Mouse (Mus musculus) hindbrain, embryonic 15.5 days (tissue): ENCODE results near the gene Gm26920. TPM values are rescaled to one million over a fixed set of nuclear protein-coding genes. Genes with fewer than 3 reads are reported as not detected.

Experiments used
- ATAC-seq: fragments of 200-750 bp; cut with Nextera tagmentation; 2 replicates; pipeline ENCODE4 v1.8.0; 2017; ENCODE audit warnings: low read depth, moderate number of reproducible peaks, moderate TSS enrichment; ENCODE audit not compliant: low FRiP score
- H3K27ac ChIP-seq: fragments of 300-500 bp; sonication (generic); replicated peaks from 2 replicates; pipeline ENCODE4 v1.5.1; 2015; ENCODE audit warnings: mild to moderate bottlenecking, inconsistent platforms
- H3K27me3 ChIP-seq: fragments of 300-500 bp; sonication (generic); 2 replicates; pipeline ENCODE4 v1.6.1; 2015; ENCODE audit warnings: control low read depth, inconsistent platforms
- H3K36me3 ChIP-seq: fragments of 300-500 bp; sonication (generic); 2 replicates; pipeline ENCODE4 v1.6.1; 2015; ENCODE audit warnings: control low read depth, inconsistent platforms
- H3K4me1 ChIP-seq: fragments of 300-500 bp; sonication (generic); replicated peaks from 2 replicates; pipeline ENCODE4 v1.6.1; 2015; ENCODE audit warnings: control low read depth, inconsistent platforms
- H3K4me2 ChIP-seq: fragments of 300-500 bp; sonication (generic); 2 replicates; pipeline ENCODE4 v1.6.1; 2015; ENCODE audit warnings: moderate library complexity, mild to moderate bottlenecking, inconsistent platforms
- H3K4me3 ChIP-seq: fragments of 300-500 bp; sonication (generic); 2 replicates; pipeline ENCODE4 v1.5.1; 2015; ENCODE audit warnings: mild to moderate bottlenecking, inconsistent platforms
- H3K9ac ChIP-seq: fragments of 300-500 bp; sonication (generic); 2 replicates; pipeline ENCODE4 v1.6.1; 2015; ENCODE audit warnings: inconsistent platforms
- H3K9me3 ChIP-seq: fragments of 300-500 bp; sonication (generic); 2 replicates; pipeline ENCODE4 v1.6.1; 2016; ENCODE audit warnings: control low read depth, inconsistent platforms
- WGBS: fragments of 180-500 bp; shearing (Covaris S2); methylation state at CpG from one replicate; pipeline ENCODE4 v1.1.7; 2015; 5-methylcytosine and 5-hydroxymethylcytosine counted together
- polyA plus RNA-seq: library from polyadenylated mRNA; unstranded; fragments of >200 nt; fragmentation: Nextera tagmentation; extraction: Ambion mirVana; gene quantifications from 2 replicates; pipeline ENCODE4 v1.2.1, GENCODE M21; 2015

Gene Gm26920
- polyA plus RNA-seq, 1 experiment from 2014 or later: 4.0 TPM

DNA sequence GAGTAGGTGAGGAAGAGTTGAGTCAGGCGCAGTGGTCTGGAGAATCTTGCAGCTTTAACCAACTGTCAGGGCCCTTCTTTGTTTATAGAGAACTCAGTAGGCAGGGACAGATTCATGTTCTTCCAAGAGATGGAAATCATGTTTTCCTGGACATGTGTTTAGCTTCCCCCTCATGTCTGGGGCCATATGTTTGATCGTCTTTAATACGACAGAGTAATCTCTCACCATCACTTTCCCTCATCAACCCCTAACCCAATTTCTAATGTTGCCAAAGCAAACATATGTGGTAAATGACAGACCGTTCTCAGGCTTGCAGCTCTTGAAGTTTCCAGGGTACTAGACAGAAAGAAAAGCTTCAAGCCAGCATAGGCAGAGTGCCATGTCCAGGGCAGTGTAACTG, 42.1 kb downstream of the Gm26920 start:
- no peak overlapping the region for H3K27ac ChIP-seq
- H3K4me3 ChIP-seq: no peak overlapping the region
- H3K27me3 ChIP-seq: no peaks in the 10 kb centered on the region
- no peaks in the 10 kb centered on the region for H3K9me3 ChIP-seq
- H3K4me1 ChIP-seq: peaks cover 16% of the 10 kb centered on the region
- ATAC-seq: no peak
- no peak overlapping the region for H3K9ac ChIP-seq
- WGBS: 89% methylated on average over 4 of the region's 4 CpGs
- 0 out of 2 replicates have a peak, but pooled peaks cover 6% of the 10 kb centered on the region for H3K36me3 ChIP-seq
- no peak overlapping the region for H3K4me2 ChIP-seq

DNA sequence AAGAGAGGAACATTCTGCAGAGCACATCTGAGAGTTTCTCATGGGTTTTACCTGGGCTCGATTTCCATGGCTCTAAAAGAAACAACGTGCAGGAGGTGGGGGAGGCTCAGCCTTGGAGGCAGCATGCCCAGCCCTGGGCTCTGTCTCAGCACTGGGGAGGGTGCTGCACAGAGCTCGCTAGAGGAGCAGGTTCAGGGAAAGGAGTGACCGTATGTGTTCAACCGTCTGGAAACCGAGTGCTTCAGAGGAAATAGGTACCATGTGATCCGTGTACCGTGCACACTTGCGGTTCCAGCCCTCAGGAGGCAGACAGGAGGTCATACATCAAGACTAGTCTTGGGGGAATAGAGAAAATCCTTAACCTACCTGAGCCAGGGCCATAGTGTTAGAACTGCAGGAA, 45.9 kb downstream of the Gm26920 start:
- Histone ChIP-seq H3K4me3 (no peak overlapping the region), H3K4me2 (no peak overlapping the region), H3K27ac (no peak overlapping the region), H3K36me3 (peaks cover 28% of the 10 kb centered on the region), H3K9me3 (no peaks in the 10 kb centered on the region), H3K27me3 (no peaks in the 10 kb centered on the region), H3K9ac (no peak overlapping the region), H3K4me1 (no peaks in the 10 kb centered on the region)
- ATAC-seq: no peak
- WGBS: 73% methylated on average over 9 of the region's 9 CpGs

DNA sequence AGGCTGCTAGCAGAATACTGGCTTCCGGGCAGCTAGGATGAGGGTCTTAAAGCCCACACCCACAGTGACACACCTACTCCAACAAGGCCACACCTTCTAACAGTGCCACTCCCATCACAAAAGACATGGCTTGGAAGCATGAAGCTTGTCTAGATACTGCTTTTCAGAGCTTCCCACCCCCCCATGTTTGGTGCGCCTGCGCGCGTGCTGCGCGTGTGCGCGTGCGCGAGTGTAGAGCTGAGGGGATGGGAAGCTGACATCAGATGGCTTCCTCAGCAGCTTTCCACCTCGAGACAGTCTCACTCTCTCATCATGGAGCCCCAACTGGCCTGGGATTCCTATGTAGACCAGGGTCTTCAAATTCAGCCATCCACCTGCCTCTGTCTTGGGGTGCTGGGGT, 55.9 kb downstream of the Gm26920 start:
- no peak overlapping the region for H3K4me2 ChIP-seq
- no peak for ATAC-seq
- no peaks in the 10 kb centered on the region for H3K4me1 ChIP-seq

DNA sequence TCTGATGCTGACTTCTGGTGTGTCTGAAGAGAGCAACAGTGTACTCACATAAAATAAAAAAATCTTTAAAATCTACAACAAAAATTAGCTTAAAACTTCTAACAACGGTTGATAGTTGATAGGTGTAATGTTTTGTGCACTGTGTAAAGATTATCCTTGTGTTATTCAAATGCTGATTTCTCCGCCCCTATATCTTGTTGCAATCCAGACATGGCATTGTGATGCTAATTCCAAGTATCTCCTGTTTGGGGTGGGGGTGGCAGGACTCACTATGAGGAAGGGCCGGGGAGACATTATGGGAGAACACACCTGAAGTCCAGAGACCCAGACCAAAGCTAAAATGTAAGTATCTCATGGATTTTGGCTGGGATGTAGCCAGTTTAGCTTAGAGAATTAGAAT, 58.8 kb downstream of the Gm26920 start:
- WGBS: 72% methylated on average over 3 of the region's 3 CpGs
- Histone ChIP-seq H3K9ac (no peak overlapping the region), H3K27me3 (no peaks in the 10 kb centered on the region), H3K4me1 (no peaks in the 10 kb centered on the region), H3K27ac (no peak overlapping the region), H3K9me3 (no peaks in the 10 kb centered on the region), H3K4me2 (no peak overlapping the region), H3K4me3 (no peak overlapping the region), H3K36me3 (peaks cover 7% of the 10 kb centered on the region)
- ATAC-seq: no peak

More for the DNA sequence above, 55.9 kb downstream of the Gm26920 start:
- Histone ChIP-seq H3K27ac (no peak overlapping the region), H3K36me3 (peaks cover 33% of the 10 kb centered on the region), H3K27me3 (no peaks in the 10 kb centered on the region), H3K9me3 (no peaks in the 10 kb centered on the region), H3K4me3 (no peak overlapping the region), H3K9ac (no peak overlapping the region)
- 96% methylated on average over 12 of the region's 12 CpGs for WGBS

DNA sequence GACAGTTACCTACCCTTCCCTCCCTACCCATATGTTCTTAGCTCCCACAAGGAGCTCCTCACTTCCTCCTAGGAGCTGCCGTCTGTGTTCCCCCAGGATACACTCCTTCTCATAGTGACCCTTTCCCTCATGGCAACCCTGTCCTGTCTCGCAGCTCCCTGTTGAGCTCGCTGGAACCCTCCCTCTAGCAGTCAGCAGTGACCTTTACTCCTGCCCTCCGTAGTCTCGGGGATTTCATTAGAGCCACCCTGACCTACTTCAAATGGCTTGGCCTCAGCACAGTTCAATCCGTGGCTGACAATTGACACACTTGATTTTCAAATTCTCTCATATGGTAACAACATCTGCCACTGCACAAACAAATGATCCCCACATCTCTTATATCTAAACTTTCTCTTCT, 59.5 kb downstream of the Gm26920 start:
- no peak for ATAC-seq
- H3K36me3 ChIP-seq: peaks cover 11% of the 10 kb centered on the region; the same call in 1 of the 2 replicates
- H3K27ac ChIP-seq: no peak overlapping the region
- no peaks in the 10 kb centered on the region for H3K9me3 ChIP-seq
- no peak overlapping the region for H3K4me3 ChIP-seq
- 38% methylated on average over 6 of the region's 6 CpGs for WGBS
- H3K4me1 ChIP-seq: no peaks in the 10 kb centered on the region
- no peak overlapping the region for H3K4me2 ChIP-seq
- H3K27me3 ChIP-seq: no peaks in the 10 kb centered on the region
- H3K9ac ChIP-seq: no peak overlapping the region

DNA sequence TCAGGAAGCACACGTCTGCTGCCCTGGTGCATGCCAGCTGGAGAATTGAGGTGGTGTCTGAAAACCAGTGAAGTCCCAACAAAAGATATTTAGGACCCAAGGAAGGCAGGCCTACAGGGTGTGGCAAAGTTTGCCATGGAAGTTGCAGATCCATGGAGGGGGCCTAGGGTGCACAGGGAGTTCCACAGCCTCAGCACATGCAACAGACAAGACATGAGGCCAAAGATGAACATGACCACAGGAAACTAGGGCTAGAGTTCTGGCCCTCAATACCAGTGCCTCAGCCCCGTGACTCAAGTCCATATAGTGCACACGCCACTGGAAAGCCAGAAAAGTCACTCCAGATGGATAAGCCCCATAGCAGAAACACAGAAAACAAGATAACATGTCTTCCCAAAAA, 61.6 kb downstream of the Gm26920 start:
- no peak for ATAC-seq
- H3K36me3 ChIP-seq: peaks cover 10% of the 10 kb centered on the region
- 94% methylated on average over 3 of the region's 3 CpGs for WGBS
- H3K4me2 ChIP-seq: no peak overlapping the region
- no peaks in the 10 kb centered on the region for H3K9me3 ChIP-seq
- H3K9ac ChIP-seq: no peak overlapping the region
- H3K27me3 ChIP-seq: no peaks in the 10 kb centered on the region
- H3K4me1 ChIP-seq: no peaks in the 10 kb centered on the region
- H3K27ac ChIP-seq: no peak overlapping the region
- H3K4me3 ChIP-seq: no peak overlapping the region

DNA sequence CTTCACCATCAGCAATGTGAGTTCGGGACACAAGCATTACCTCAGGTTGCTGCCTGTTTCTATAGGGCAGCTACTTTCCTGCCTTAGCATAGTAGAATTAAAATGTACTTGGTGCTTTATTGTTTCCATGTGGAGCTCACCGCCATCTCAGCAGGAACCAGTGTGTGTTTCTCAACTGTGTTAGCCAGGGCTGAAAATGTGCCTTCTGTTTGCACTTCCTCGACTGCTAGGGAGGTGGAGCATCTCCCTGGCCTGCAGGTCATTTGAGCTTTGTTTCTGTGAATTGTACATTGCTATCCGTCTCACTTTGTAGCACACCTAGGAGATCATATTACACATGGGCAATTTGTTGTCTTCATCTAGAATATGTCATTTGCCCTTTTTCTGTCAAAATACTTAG, 62.9 kb downstream of the Gm26920 start:
- Histone ChIP-seq H3K27me3 (no peaks in the 10 kb centered on the region), H3K36me3 (peaks cover 22% of the 10 kb centered on the region), H3K9me3 (no peaks in the 10 kb centered on the region), H3K27ac (no peak overlapping the region), H3K4me3 (no peak overlapping the region), H3K4me2 (no peak overlapping the region), H3K9ac (no peak overlapping the region), H3K4me1 (no peaks in the 10 kb centered on the region)
- 69% methylated on average over 4 of the region's 4 CpGs for WGBS
- no peak for ATAC-seq

DNA sequence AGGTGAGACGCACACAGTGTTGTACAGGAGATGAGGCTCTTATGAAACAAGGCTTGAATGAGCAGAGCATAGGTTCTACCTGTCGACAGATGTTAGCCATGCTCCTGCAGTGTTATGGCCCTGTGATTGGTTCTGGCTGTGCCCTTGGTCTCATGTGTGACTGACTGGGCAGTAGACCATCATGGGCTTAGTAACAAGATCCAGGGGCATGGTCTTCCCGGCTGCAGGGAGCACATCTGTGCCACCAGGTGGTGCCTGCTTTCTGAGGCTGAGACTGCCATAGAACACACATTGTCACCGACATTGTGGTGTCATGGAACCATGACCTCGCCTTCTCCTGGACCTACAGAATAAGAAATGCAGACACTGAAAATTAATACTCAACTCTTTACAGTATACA, 64.9 kb downstream of the Gm26920 start:
- peaks cover 26% of the 10 kb centered on the region for H3K36me3 ChIP-seq
- no peaks in the 10 kb centered on the region for H3K27me3 ChIP-seq
- no peak for ATAC-seq
- H3K9me3 ChIP-seq: no peaks in the 10 kb centered on the region
- H3K4me1 ChIP-seq: no peaks in the 10 kb centered on the region
- no peak overlapping the region for H3K27ac ChIP-seq
- H3K4me3 ChIP-seq: no peak overlapping the region
- 80% methylated on average over 5 of the region's 5 CpGs for WGBS
- H3K9ac ChIP-seq: no peak overlapping the region
- H3K4me2 ChIP-seq: no peak overlapping the region

DNA sequence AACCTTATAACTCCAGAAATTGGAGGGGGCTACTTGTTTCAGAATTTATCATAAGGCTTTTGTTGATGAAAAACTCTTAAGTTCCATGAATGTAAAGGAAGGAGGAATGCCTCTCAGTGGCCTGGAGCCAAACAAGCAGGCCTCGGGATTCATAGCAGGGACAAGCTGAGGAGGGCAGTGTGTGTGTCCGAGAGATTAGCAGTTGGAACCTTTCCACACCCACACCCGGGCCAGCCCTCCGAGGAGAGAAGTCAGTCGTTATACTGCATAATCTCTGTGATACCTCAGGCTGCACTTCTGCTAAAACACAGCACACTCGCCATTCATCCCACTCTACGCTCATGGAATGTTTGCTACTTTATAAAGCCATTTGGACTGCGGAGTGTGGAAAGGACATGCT, 66.4 kb downstream of the Gm26920 start:
- no peak overlapping the region for H3K27ac ChIP-seq
- no peak overlapping the region for H3K4me2 ChIP-seq
- H3K36me3 ChIP-seq: peaks cover 28% of the 10 kb centered on the region
- no peak overlapping the region for H3K9ac ChIP-seq
- no peaks in the 10 kb centered on the region for H3K27me3 ChIP-seq
- no peak for ATAC-seq
- H3K9me3 ChIP-seq: no peaks in the 10 kb centered on the region
- H3K4me3 ChIP-seq: no peak overlapping the region
- 91% methylated on average over 8 of the region's 8 CpGs for WGBS
- no peaks in the 10 kb centered on the region for H3K4me1 ChIP-seq

DNA sequence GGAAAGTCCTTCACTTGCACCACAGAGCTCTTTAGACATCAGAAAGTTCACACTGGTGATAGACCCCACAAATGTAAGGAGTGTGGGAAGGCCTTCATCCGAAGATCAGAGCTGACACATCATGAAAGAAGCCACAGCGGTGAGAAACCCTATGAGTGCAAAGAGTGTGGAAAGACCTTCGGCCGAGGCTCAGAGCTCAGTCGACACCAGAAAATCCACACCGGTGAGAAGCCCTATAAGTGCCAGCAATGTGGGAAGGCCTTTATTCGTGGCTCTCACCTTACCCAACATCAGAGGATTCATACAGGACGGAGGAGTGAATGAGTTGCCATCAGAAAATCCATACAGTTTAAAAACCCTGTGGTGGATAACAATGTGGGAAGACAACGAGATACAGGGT, 66.9 kb downstream of the Gm26920 start:
- H3K4me2 ChIP-seq: no peak overlapping the region
- H3K4me1 ChIP-seq: no peaks in the 10 kb centered on the region
- ATAC-seq: no peak
- no peak overlapping the region for H3K9ac ChIP-seq
- peaks cover 32% of the 10 kb centered on the region for H3K36me3 ChIP-seq
- no peak overlapping the region for H3K27ac ChIP-seq
- WGBS: 98% methylated on average over 9 of the region's 9 CpGs
- H3K9me3 ChIP-seq: no peaks in the 10 kb centered on the region
- H3K4me3 ChIP-seq: no peak overlapping the region
- no peaks in the 10 kb centered on the region for H3K27me3 ChIP-seq

DNA sequence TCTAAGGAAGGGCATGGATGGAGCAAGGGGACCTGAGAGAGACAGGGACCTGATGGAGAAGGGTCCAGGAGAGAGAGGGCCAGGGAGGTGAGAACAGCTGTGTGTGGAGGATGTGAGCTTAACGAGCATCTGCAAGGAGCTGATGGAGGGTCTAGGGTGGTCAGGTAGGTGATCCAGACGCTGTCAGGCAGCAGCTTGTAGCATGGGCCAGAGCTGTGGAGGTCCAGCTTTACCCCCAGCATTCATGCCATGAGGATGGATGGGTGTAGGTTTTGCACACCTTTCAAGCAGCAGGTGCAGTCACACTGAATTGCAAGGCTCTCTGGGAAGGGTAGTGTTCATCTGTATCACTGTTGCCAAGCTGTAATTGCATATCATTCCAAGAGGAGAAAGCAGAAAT, 70.7 kb downstream of the Gm26920 start:
- 90% methylated on average over 2 of the region's 2 CpGs for WGBS
- Histone ChIP-seq H3K4me2 (no peak overlapping the region), H3K4me1 (no peaks in the 10 kb centered on the region), H3K36me3 (peaks cover 51% of the 10 kb centered on the region), H3K9ac (no peak overlapping the region), H3K27ac (no peak overlapping the region), H3K9me3 (no peaks in the 10 kb centered on the region), H3K4me3 (no peak overlapping the region), H3K27me3 (no peaks in the 10 kb centered on the region)
- ATAC-seq: no peak

DNA sequence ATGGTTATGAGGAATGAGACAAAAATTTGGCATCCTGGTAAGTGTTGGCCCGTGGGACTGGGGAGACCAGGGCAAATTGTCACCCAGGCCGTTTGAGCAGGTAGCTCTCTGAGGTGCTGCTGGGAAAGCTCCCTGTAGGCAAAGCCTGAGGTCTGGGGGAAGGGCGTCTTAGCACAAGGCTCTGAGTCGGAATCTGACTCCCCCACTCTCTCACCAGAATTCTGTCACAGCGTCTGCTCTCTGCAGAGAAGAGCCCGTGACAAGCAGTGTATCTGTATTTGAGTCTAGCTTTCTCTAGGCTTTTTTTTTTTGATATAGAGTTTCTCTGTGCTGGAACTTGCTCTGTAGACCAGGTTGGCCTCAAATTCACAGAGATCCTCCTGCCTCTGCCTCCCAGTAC, 73.0 kb downstream of the Gm26920 start:
- 88% methylated on average over 6 of the region's 6 CpGs for WGBS
- no peak for ATAC-seq
- H3K36me3 ChIP-seq: peaks cover 42% of the 10 kb centered on the region

DNA sequence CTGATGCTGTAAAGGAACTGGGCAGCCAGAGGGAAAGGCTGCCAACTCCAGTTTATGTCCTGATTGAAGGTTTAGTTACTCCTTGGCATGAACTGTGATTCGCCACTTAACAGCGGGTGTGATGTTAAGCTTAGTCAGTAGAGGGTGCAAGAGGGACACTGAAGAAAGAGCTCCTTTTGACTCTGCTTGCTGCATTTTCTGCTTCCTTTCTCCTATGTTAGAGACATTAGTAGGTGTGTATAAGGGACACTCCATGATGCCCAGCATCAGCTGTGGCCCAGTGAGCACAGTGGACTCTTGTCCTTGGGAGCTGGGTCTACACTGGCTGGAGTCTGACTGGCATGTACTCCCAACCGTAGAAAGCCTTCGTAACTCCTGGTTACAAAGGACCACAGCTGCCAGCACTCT, 77.2 kb downstream of the Gm26920 start:
- Histone ChIP-seq H3K27ac (no peak overlapping the region), H3K9me3 (no peaks in the 10 kb centered on the region), H3K4me2 (no peak overlapping the region), H3K27me3 (no peaks in the 10 kb centered on the region), H3K9ac (no peak overlapping the region), H3K4me3 (no peak overlapping the region), H3K36me3 (peaks cover 30% of the 10 kb centered on the region), H3K4me1 (peaks cover 18% of the 10 kb centered on the region)
- WGBS: 71% methylated on average over 4 of the region's 4 CpGs
- ATAC-seq: peak; percentile 44; the same call in 1 of the 2 replicates

More for the DNA sequence above, 73.0 kb downstream of the Gm26920 start:
- H3K4me3 ChIP-seq: no peak overlapping the region
- H3K4me1 ChIP-seq: no peaks in the 10 kb centered on the region
- H3K27me3 ChIP-seq: no peaks in the 10 kb centered on the region
- no peak overlapping the region for H3K4me2 ChIP-seq
- no peak overlapping the region for H3K9ac ChIP-seq
- no peaks in the 10 kb centered on the region for H3K9me3 ChIP-seq
- H3K27ac ChIP-seq: no peak overlapping the region
